Mouse (Mus musculus) adrenal gland, postnatal 4 days (tissue): ENCODE results near the gene Abhd8. TPM values are rescaled to one million over a fixed set of nuclear protein-coding genes. Genes with fewer than 3 reads are reported as not detected.

ENCODE experiments used
- DNase-seq, 2 experiments: peaks; one replicate each; pipeline ENCODE4 v3.0.0; 2021 to 2022; ENCODE audit warnings: low spot score in 2 of 2, mixed read lengths in 2 of 2
- long read RNA-seq, 2 experiments: library from polyadenylated mRNA; stranded (forward); transcript quantifications; one replicate each; pipeline ENCODE4 v2.0.0; 2021
- total RNA-seq, 2 experiments: library from RNA; stranded (reverse); gene quantifications; 2 replicates each; pipeline ENCODE4 v1.2.3; 2021

Abhd8 gene
- 10 to 100 TPM; 58.9 to 65.9 TPM for total RNA-seq
- long read RNA-seq, experiment 1, transcript Abhd8-201 (5 exons, 1,978 nt): major isoform, 127 of 139 reads
- long read RNA-seq, experiment 1, partial matches to known transcripts: 6 of 139 reads
- long read RNA-seq, experiment 1, other reads (novel, unspliced or antisense): 3 of 139 reads
- long read RNA-seq, experiment 2, transcript Abhd8-201 (5 exons, 1,978 nt): major isoform, 184 of 202 reads
- long read RNA-seq, experiment 2, partial matches to known transcripts: 4 of 202 reads
- long read RNA-seq, experiment 2, other reads (novel, unspliced or antisense): 9 of 202 reads

- DNase-seq: peak; percentile 96 to 97
Measured at GRCm38 (mm10) chr8:71463188-71464033, at the start of gene Abhd8. Gene Abhd8, minus strand, starts transcription at chr8:71463655.

- no peak for DNase-seq
Measured at GRCm38 (mm10) chr8:71511644-71512043, 48.2 kb upstream of the Abhd8 start, which contains the start of gene Plvap. Gene Plvap, minus strand, starts transcription at chr8:71511752.

GRCm38 (mm10) chr8:71509316-71509715 is 45.9 kb upstream of the Abhd8 start:
- no peak for DNase-seq

GRCm38 (mm10) chr8:71507589-71508104 is 44.2 kb upstream of the Abhd8 start:
- DNase-seq: peak in 1 of 2 experiments; percentile 52

GRCm38 (mm10) chr8:71505979-71506378 is 42.5 kb upstream of the Abhd8 start:
- DNase-seq: no peak

GRCm38 (mm10) chr8:71505326-71505725 is 41.9 kb upstream of the Abhd8 start:
- no peak for DNase-seq

GRCm38 (mm10) chr8:71504349-71504748 is 40.9 kb upstream of the Abhd8 start:
- no peak for DNase-seq

- DNase-seq: no peak
Measured at GRCm38 (mm10) chr8:71498816-71499690, 35.6 kb upstream of the Abhd8 start.

- no peak for DNase-seq
Measured at GRCm38 (mm10) chr8:71497881-71498501, 34.5 kb upstream of the Abhd8 start.

- no peak for DNase-seq
Measured at GRCm38 (mm10) chr8:71497077-71497645, 33.7 kb upstream of the Abhd8 start.

- peak; percentile 73 to 86 for DNase-seq
Measured at GRCm38 (mm10) chr8:71496481-71496880, 33.0 kb upstream of the Abhd8 start.

- DNase-seq: no peak
Measured at GRCm38 (mm10) chr8:71495811-71496210, 32.4 kb upstream of the Abhd8 start.

GRCm38 (mm10) chr8:71495039-71495438 is 31.6 kb upstream of the Abhd8 start:
- peak; percentile 62 to 77 for DNase-seq

GRCm38 (mm10) chr8:71488454-71488853 is 25.0 kb upstream of the Abhd8 start:
- DNase-seq: peak in 1 of 2 experiments; percentile 72

GRCm38 (mm10) chr8:71487691-71488445 is 24.4 kb upstream of the Abhd8 start, which contains the start of gene Gtpbp3:
Gene Gtpbp3, plus strand, starts transcription at chr8:71488103.
- peak; percentile 49 to 71 for DNase-seq

GRCm38 (mm10) chr8:71486136-71486529 is 22.7 kb upstream of the Abhd8 start:
- no peak for DNase-seq

GRCm38 (mm10) chr8:71485142-71486135 is 22.0 kb upstream of the Abhd8 start, which contains the start of gene Ano8:
Gene Ano8, minus strand, starts transcription at chr8:71485963.
- peak in 1 of 2 experiments; percentile 72 for DNase-seq

GRCm38 (mm10) chr8:71484736-71485135 is 21.3 kb upstream of the Abhd8 start:
- no peak for DNase-seq
